Mouse (Mus musculus) fibroblast of lung, adult 2 months (primary cell): ENCODE data around the gene Gnl3.
A peak's percentile ranks its signal among the peaks of the same experiment; 100 is the strongest.

ENCODE experiments used
- DNase-seq: peaks from one replicate; pipeline ENCODE4 v3.0.0-alpha.2; 2011; ENCODE audit warnings: low read depth

Gnl3 gene

GRCm38 (mm10) chr14:31018860-31019291, at the start of gene Gnl3, which contains the start of gene Pbrm1:
Gene Gnl3, minus strand, starts transcription at chr14:31019152.
Gene Pbrm1, plus strand, starts transcription at chr14:31019138.
- peak; percentile 78 for DNase-seq

- no peak for DNase-seq
Measured at GRCm38 (mm10) chr14:31062277-31062676, 43.3 kb upstream of the Gnl3 start.

GRCm38 (mm10) chr14:31045817-31046216, 26.9 kb upstream of the Gnl3 start:
- DNase-seq: no peak

GRCm38 (mm10) chr14:31045296-31045695, 26.3 kb upstream of the Gnl3 start:
- DNase-seq: no peak

- DNase-seq: no peak
Measured at GRCm38 (mm10) chr14:31025785-31026184, 6.8 kb upstream of the Gnl3 start.

- no peak for DNase-seq
Measured at GRCm38 (mm10) chr14:31022579-31022978, 3.6 kb upstream of the Gnl3 start.

GRCm38 (mm10) chr14:31019331-31020205, 616 bp upstream of the Gnl3 start:
- no peak for DNase-seq

GRCm38 (mm10) chr14:31017854-31018253, 1.1 kb downstream of the Gnl3 start:
- DNase-seq: no peak

GRCm38 (mm10) chr14:31016063-31016462, 2.9 kb downstream of the Gnl3 start:
- DNase-seq: no peak

GRCm38 (mm10) chr14:31013928-31014327, 5.0 kb downstream of the Gnl3 start:
- no peak for DNase-seq

GRCm38 (mm10) chr14:31011588-31011987, 7.4 kb downstream of the Gnl3 start:
- no peak for DNase-seq

GRCm38 (mm10) chr14:31006779-31007178, 12.2 kb downstream of the Gnl3 start:
- no peak for DNase-seq

GRCm38 (mm10) chr14:31004527-31004926, 14.4 kb downstream of the Gnl3 start:
- DNase-seq: no peak

- DNase-seq: peak; percentile 53
Measured at GRCm38 (mm10) chr14:31001307-31002205, 17.4 kb downstream of the Gnl3 start, which contains the start of the genes Glt8d1 and Spcs1. Gene Glt8d1, plus strand, starts transcription at chr14:31001400. Gene Spcs1, minus strand, starts transcription at chr14:31001672.

GRCm38 (mm10) chr14:31000816-31001306, 18.1 kb downstream of the Gnl3 start:
- no peak for DNase-seq

- DNase-seq: no peak
Measured at GRCm38 (mm10) chr14:31000356-31000755, 18.6 kb downstream of the Gnl3 start.

- no peak for DNase-seq
Measured at GRCm38 (mm10) chr14:30996417-30996816, 22.5 kb downstream of the Gnl3 start.

- no peak for DNase-seq
Measured at GRCm38 (mm10) chr14:30976222-30976621, 42.7 kb downstream of the Gnl3 start.

- DNase-seq: peak; percentile 97
Measured at GRCm38 (mm10) chr14:30974204-30974603, 44.7 kb downstream of the Gnl3 start.
